Mouse (Mus musculus) lung, postnatal 0 days (tissue): Measurements from ENCODE around the gene Gp9. TPM values are rescaled to one million over a fixed set of nuclear protein-coding genes. Genes with fewer than 3 reads are reported as not detected.

Experiments used
- ATAC-seq: fragments of 200-750 bp; cut with Nextera tagmentation; 2 replicates; pipeline ENCODE4 v1.8.0; 2017; ENCODE audit warnings: moderate library complexity
- DNase-seq: peaks from one replicate; pipeline ENCODE4 v3.0.0-alpha.2; 2016; ENCODE audit warnings: low spot score
- H3K27ac ChIP-seq: fragments of 300-500 bp; sonication (generic); 2 replicates; pipeline ENCODE4 v1.5.1; 2014; ENCODE audit warnings: antibody characterized with exemption, mild to moderate bottlenecking, low read length, mixed read lengths
- H3K27me3 ChIP-seq: fragments of 300-500 bp; sonication (generic); replicated peaks from 2 replicates; pipeline ENCODE4 v1.6.1; 2014; ENCODE audit warnings: low read length, mixed read lengths; ENCODE audit not compliant: insufficient read depth
- H3K36me3 ChIP-seq: fragments of 300-500 bp; sonication (generic); 2 replicates; pipeline ENCODE4 v1.6.1; 2014; ENCODE audit warnings: low read length, mixed read lengths; ENCODE audit not compliant: insufficient read depth
- H3K4me1 ChIP-seq: fragments of 300-500 bp; sonication (generic); 2 replicates; pipeline ENCODE4 v1.6.1; 2014; ENCODE audit warnings: antibody characterized with exemption, low read depth, low read length, mixed read lengths; ENCODE audit not compliant: insufficient read depth
- H3K4me2 ChIP-seq: fragments of 300-500 bp; sonication (generic); replicated peaks from 2 replicates; pipeline ENCODE4 v1.6.1; 2014; ENCODE audit warnings: low read depth, mild to moderate bottlenecking, low read length, moderate library complexity, mixed read lengths
- H3K4me3 ChIP-seq: fragments of 300-500 bp; sonication (generic); 2 replicates; pipeline ENCODE4 v1.5.1; 2014; ENCODE audit warnings: low read depth, low read length
- H3K9ac ChIP-seq: fragments of 300-500 bp; sonication (generic); replicated peaks from 2 replicates; pipeline ENCODE4 v1.6.1; 2014; ENCODE audit warnings: low read depth, mild to moderate bottlenecking
- H3K9me3 ChIP-seq: fragments of 300-500 bp; sonication (generic); 2 replicates; pipeline ENCODE4 v1.6.1; 2016; ENCODE audit warnings: low read length, mixed read lengths
- CTCF ChIP-seq: IDR thresholded peaks from 2 replicates; pipeline ENCODE4 v1.5.1; 2016; ENCODE audit warnings: antibody characterized with exemption, mild to moderate bottlenecking
- EP300 ChIP-seq: IDR thresholded peaks from 2 replicates; pipeline ENCODE4 v1.6.1; 2016; ENCODE audit warnings: antibody characterized with exemption, mild to moderate bottlenecking, control low read depth
- WGBS: fragments of 180-500 bp; shearing (Covaris S2); extraction: QIAGEN DNeasy Blood & Tissue Kit; methylation state at CpG from one replicate; pipeline ENCODE4 v1.1.7; 2014; 5-methylcytosine and 5-hydroxymethylcytosine counted together
- polyA plus RNA-seq: library from polyadenylated mRNA; unstranded; fragments of >200 nt; fragmentation: Nextera tagmentation; extraction: Ambion mirVana; gene quantifications from 2 replicates; pipeline ENCODE4 v1.2.1, GENCODE M21; 2015

Gene Gp9
- polyA plus RNA-seq, 1 experiment from 2014 or later: 8.3 TPM

GRCm38 (mm10) chr6:87795385-87796150, 17.7 kb downstream of the Gp9 start:
- DNase-seq (no peak), ATAC-seq (no peak)
- H3K9me3 ChIP-seq: no peaks in the 10 kb centered on the region
- H3K9ac ChIP-seq: no peak overlapping the region
- H3K36me3 ChIP-seq: peaks cover 8% of the 10 kb centered on the region; the same call in 1 of the 2 replicates
- no peaks in the 10 kb centered on the region for H3K27me3 ChIP-seq
- no peak overlapping the region for H3K4me3 ChIP-seq
- no peak for TF ChIP-seq EP300
- no peak for TF ChIP-seq CTCF
- WGBS: 75% methylated on average over 6 of the region's 6 CpGs
- no peak overlapping the region for H3K27ac ChIP-seq
- H3K4me2 ChIP-seq: no peak overlapping the region
- no peaks in the 10 kb centered on the region for H3K4me1 ChIP-seq

GRCm38 (mm10) chr6:87796251-87796880, 18.5 kb downstream of the Gp9 start:
- no peak overlapping the region for H3K9ac ChIP-seq
- no peaks in the 10 kb centered on the region for H3K9me3 ChIP-seq
- ATAC-seq (no peak), DNase-seq (no peak)
- H3K27ac ChIP-seq: no peak overlapping the region
- no peak overlapping the region for H3K4me2 ChIP-seq
- H3K4me1 ChIP-seq: no peaks in the 10 kb centered on the region
- peaks cover 8% of the 10 kb centered on the region; the same call in 1 of the 2 replicates for H3K36me3 ChIP-seq
- WGBS: 89% methylated on average over 6 of the region's 6 CpGs
- H3K27me3 ChIP-seq: no peaks in the 10 kb centered on the region
- TF ChIP-seq CTCF (no peak), EP300 (no peak)
- no peak overlapping the region for H3K4me3 ChIP-seq

- no peak for DNase-seq
- H3K9ac ChIP-seq: no peak overlapping the region
- no peaks in the 10 kb centered on the region for H3K27me3 ChIP-seq
- 0 out of 2 replicates have a peak, but pooled peaks cover 4% of the 10 kb centered on the region for H3K36me3 ChIP-seq
- H3K9me3 ChIP-seq: no peaks in the 10 kb centered on the region
- TF ChIP-seq CTCF: no peak
- TF ChIP-seq EP300: no peak
- ATAC-seq: no peak
- H3K27ac ChIP-seq: no peak overlapping the region
- no peak overlapping the region for H3K4me2 ChIP-seq
- H3K4me3 ChIP-seq: no peak overlapping the region
- no peaks in the 10 kb centered on the region for H3K4me1 ChIP-seq
- WGBS: 29% methylated on average over 2 of the region's 2 CpGs
These were observed 19.4 kb downstream of the Gp9 start for GRCm38 (mm10) chr6:87797321-87797720.

GRCm38 (mm10) chr6:87799576-87799975, 21.7 kb downstream of the Gp9 start:
- DNase-seq: no peak
- no peaks in the 10 kb centered on the region for H3K36me3 ChIP-seq
- no peak overlapping the region for H3K27ac ChIP-seq
- H3K9me3 ChIP-seq: no peaks in the 10 kb centered on the region
- no peak for ATAC-seq
- H3K4me2 ChIP-seq: no peak overlapping the region
- H3K4me1 ChIP-seq: no peaks in the 10 kb centered on the region
- TF ChIP-seq EP300 (no peak), CTCF (no peak)
- H3K9ac ChIP-seq: no peak overlapping the region
- H3K4me3 ChIP-seq: no peak overlapping the region
- H3K27me3 ChIP-seq: no peaks in the 10 kb centered on the region
- WGBS: 78% methylated on average over 6 of the region's 6 CpGs

- WGBS: 79% methylated on average over 7 of the region's 7 CpGs
- Histone ChIP-seq H3K9ac (no peak overlapping the region), H3K36me3 (no peaks in the 10 kb centered on the region), H3K4me2 (no peak overlapping the region), H3K4me1 (no peaks in the 10 kb centered on the region), H3K27me3 (no peaks in the 10 kb centered on the region), H3K4me3 (no peak overlapping the region), H3K27ac (no peak overlapping the region), H3K9me3 (no peaks in the 10 kb centered on the region)
- ATAC-seq: no peak
- DNase-seq: no peak
- no peak for TF ChIP-seq CTCF
- no peak for TF ChIP-seq EP300
These were observed 24.6 kb downstream of the Gp9 start for GRCm38 (mm10) chr6:87802462-87802861.

GRCm38 (mm10) chr6:87804036-87804435, 26.2 kb downstream of the Gp9 start:
- DNase-seq: no peak
- no peaks in the 10 kb centered on the region for H3K27me3 ChIP-seq
- TF ChIP-seq CTCF: no peak
- no peak for TF ChIP-seq EP300

More at GRCm38 (mm10) chr6:87804036-87804435, 26.2 kb downstream of the Gp9 start:
- Histone ChIP-seq H3K4me3 (no peak overlapping the region), H3K4me1 (no peaks in the 10 kb centered on the region), H3K9ac (no peak overlapping the region), H3K4me2 (no peak overlapping the region), H3K9me3 (no peaks in the 10 kb centered on the region), H3K36me3 (no peaks in the 10 kb centered on the region), H3K27ac (no peak overlapping the region)
- no peak for ATAC-seq
- 79% methylated on average over 1 of the region's 1 CpGs for WGBS
